ENCODE assay signal across 11 mouse cellular contexts in the genomic region with DNA sequence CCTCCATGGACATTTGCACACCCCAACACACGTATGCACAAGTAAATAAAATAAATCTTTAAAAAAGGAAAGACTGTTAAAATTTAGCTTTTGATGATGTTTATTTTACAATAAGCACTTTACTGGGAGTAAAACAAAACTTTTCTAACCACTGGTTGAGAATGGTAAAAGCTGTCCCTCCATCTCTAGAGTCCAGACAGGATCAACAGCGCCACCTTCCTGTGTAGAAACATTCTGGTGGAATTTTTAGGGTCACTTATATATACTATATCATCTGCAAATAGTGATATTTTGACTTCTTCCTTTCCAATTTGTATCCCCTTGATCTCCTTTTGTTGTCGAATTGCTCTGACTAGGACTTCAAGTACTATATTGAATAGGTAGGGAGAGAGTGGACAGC. TPM values are rescaled to one million over a fixed set of nuclear protein-coding genes. Genes with fewer than 3 reads are reported as not detected.
DNase-seq lines count a peak whose midpoint lies in the region; ATAC-seq and TF ChIP-seq lines count a peak whose summit lies in the region.
"Not testable (repeated sequence)": the region's sequence is repeated elsewhere in the genome, so short reads cannot be mapped to it uniquely, and the experiment has no call there.
"Had no signal": no experiment of that assay in that cellular context is flagged by ENCODE, and none has a peak within 500 bp of the region (broad histone marks: within the 10 kb centered on the region; RNA-seq: fewer than 3 reads in every experiment).

No protein-coding gene starts in this region.

- peak; percentile 53 for DNase-seq in CH12.LX (ENCODE audit: extremely low read depth)
- DNase-seq in adrenal gland, postnatal 36 days, result peak; percentile 10 to 17
- peak; percentile 41 for DNase-seq in embryo, embryonic 11 days
- not testable (repeated sequence) for DNase-seq in heart, adult 2 months
- DNase-seq in kidney, postnatal 14 days, result peak; percentile 13
- DNase-seq in lung, postnatal 0 days (ENCODE audit: low spot score), result peak; percentile 50
- DNase-seq in retina, postnatal 1 day, result peak; percentile 39
- peak; percentile 32 for DNase-seq in thymus, postnatal 14 days

- peak; percentile 75 for TF ChIP-seq RAD21 in CH12.LX (IDR thresholded peaks at IDR 0.05; ENCODE audit: low read depth, low read length)

- dilution Hi-C loops in CH12.LX (cut with MboI; ENCODE audit: extremely low pct_ligation_motif_present, extremely low pct_unique_long_range_greater_than_20kb, low sequenced_read_pairs), result not testable (repeated sequence)

- in situ Hi-C loops in CH12.LX (cut with MboI; ENCODE audit: low pct_ligation_motif_present, low pct_unique_long_range_greater_than_20kb, low sequenced_read_pairs), result loop anchor here (10.0 to 25.0 kb wide), 3 partner anchors 91 to 719 kb away; partner anchors contain the start of gene Camk1d

- H3K4me2 ChIP-seq in CH12.LX (ENCODE audit: insufficient read depth, low read depth, poor library complexity, severe bottlenecking); lung, postnatal 0 days (replicated peaks; ENCODE audit: low read depth, low read length): not testable (repeated sequence)

- WGBS in heart, adult 2 months, result 83% methylated on average over 3 of the region's 3 CpGs
- WGBS in lung, postnatal 0 days, result 81% methylated on average over 3 of the region's 3 CpGs

- not testable (repeated sequence) for H3K27ac ChIP-seq in CH12.LX (ENCODE audit: insufficient read depth, low read depth); heart, adult 2 months; lung, postnatal 0 days (ENCODE audit: low read length)

- H3K36me3 ChIP-seq in CH12.LX (replicated peaks in 1 of 2; ENCODE audit: control insufficient read depth in 1 of 2, insufficient read depth in 1 of 2, low read length in 1 of 2), result peaks cover 34 to 67% of the 10 kb centered on the region in 2 experiments
- H3K36me3 ChIP-seq in heart, adult 2 months (ENCODE audit: control insufficient read depth, insufficient read depth, low read length); lung, postnatal 0 days (ENCODE audit: insufficient read depth, low read length): not testable (repeated sequence)

- TF ChIP-seq EP300 in CH12.LX (IDR thresholded peaks at IDR 0.05; ENCODE audit: low read length); heart, adult 2 months (IDR thresholded peaks at IDR 0.05; ENCODE audit: insufficient read depth, low read depth, low read length); lung, postnatal 0 days (IDR thresholded peaks at IDR 0.05): not testable (repeated sequence)

- intact Hi-C loops in heart, adult 2 months (cut with DNase I), result loop anchor here (5.0 to 10.0 kb wide), 3 partner anchors 91 to 721 kb away; partner anchors contain the start of gene Camk1d

- H3K9me3 ChIP-seq in CH12.LX (replicated peaks; ENCODE audit: low read length); lung, postnatal 0 days (ENCODE audit: low read length): not testable (repeated sequence)

- peak in 1 of 2 experiments; percentile 71; a peak in 2 of 4 replicates for TF ChIP-seq CTCF in CH12.LX (conservative IDR thresholded peaks at IDR 0.05 in 1 of 2, IDR thresholded peaks at IDR 0.05 in 1 of 2; ENCODE audit: low read depth in 2 of 2, low read length in 2 of 2)
- peak; percentile 60 for TF ChIP-seq CTCF in heart, adult 2 months (IDR thresholded peaks at IDR 0.05)
- peak; percentile 61 for TF ChIP-seq CTCF in lung, postnatal 0 days (IDR thresholded peaks at IDR 0.05)

- H3K9ac ChIP-seq in CH12.LX (ENCODE audit: insufficient read depth, low read depth); heart, adult 2 months (ENCODE audit: low read depth, low read length); lung, postnatal 0 days (replicated peaks; ENCODE audit: low read depth): not testable (repeated sequence)

- not testable (repeated sequence) for H3K4me3 ChIP-seq in CH12.LX (replicated peaks in 1 of 3; ENCODE audit: low read depth in 2 of 3, low read length in 2 of 3, poor library complexity in 1 of 3); heart, adult 2 months; lung, postnatal 0 days (ENCODE audit: low read depth, low read length)

- H3K4me1 ChIP-seq in CH12.LX (ENCODE audit: control insufficient read depth in 1 of 2, insufficient read depth in 2 of 2), result peaks cover 13 to 41% of the 10 kb centered on the region in 2 experiments
- not testable (repeated sequence) for H3K4me1 ChIP-seq in heart, adult 2 months (ENCODE audit: control insufficient read depth, insufficient read depth, low read length); lung, postnatal 0 days (ENCODE audit: insufficient read depth, low read depth, low read length)

- H3K27me3 ChIP-seq in CH12.LX (replicated peaks); heart, adult 2 months (ENCODE audit: control insufficient read depth, insufficient read depth, low read length); lung, postnatal 0 days (replicated peaks; ENCODE audit: insufficient read depth, low read length): not testable (repeated sequence)

- H3K79me2 ChIP-seq in CH12.LX (replicated peaks; ENCODE audit: control insufficient read depth, extremely low read depth, insufficient read depth, poor library complexity, severe bottlenecking); heart, adult 2 months (replicated peaks; ENCODE audit: control insufficient read depth, insufficient read depth, low read length): not testable (repeated sequence)

- not testable (repeated sequence) for TF ChIP-seq POLR2A in CH12.LX (IDR thresholded peaks at IDR 0.05; ENCODE audit: low read depth, low read length); heart, adult 2 months (IDR thresholded peaks at IDR 0.05; ENCODE audit: insufficient read depth, low read depth, low read length)

- not testable (repeated sequence) for ATAC-seq in lung, postnatal 0 days

TF ChIP-seq in CH12.LX, 34 proteins besides CTCF, POLR2A, EP300 and RAD21:
- TF ChIP-seq JUND (conservative IDR thresholded peaks at IDR 0.05; ENCODE audit: low read depth, low read length) (0 out of 2 replicates have a peak, but pooled peaks have one; percentile 8), SMC3 (IDR thresholded peaks at IDR 0.05; ENCODE audit: low read depth, low read length) (peak; percentile 67)

RNA-seq across cellular contexts. Expression of gene Nudt5, which starts 38.6 kb away (rescaled TPM):
- total RNA-seq in CH12.LX (2012; rRNA removed) (102 and 123 TPM in 2 replicates), CH12.LX (2014; rRNA removed) (245 and 270 TPM in 2 replicates)
- polyA plus RNA-seq in CH12.LX (2012; ENCODE audit: insufficient read length, low read depth), result 128 and 149 TPM in 2 replicates
- total RNA-seq in adrenal gland, postnatal 36 days (2021), result 10 to 100 TPM; 45.0 to 49.3 TPM
- total RNA-seq in heart, adult 2 months (2021), result 10 to 100 TPM; 12.4 to 12.8 TPM
- 4.3 and 7.5 TPM in 2 replicates for polyA plus RNA-seq in heart, adult 2 months (2012; rRNA removed)
- polyA plus RNA-seq in lung, postnatal 0 days (2015; fragmentation: Nextera tagmentation; extraction: Ambion mirVana), result 18.5 and 24.7 TPM in 2 replicates

RNA-seq across cellular contexts. Expression of gene Cdc123, which starts 38.8 kb away (rescaled TPM):
- total RNA-seq in CH12.LX (2012; rRNA removed) (164 and 199 TPM in 2 replicates), CH12.LX (2014; rRNA removed) (215 and 230 TPM in 2 replicates)
- polyA plus RNA-seq in CH12.LX (2012; ENCODE audit: insufficient read length, low read depth), result 291 and 339 TPM in 2 replicates
- 100 to 1,000 TPM; 133 to 138 TPM for total RNA-seq in adrenal gland, postnatal 36 days (2021)
- total RNA-seq in heart, adult 2 months (2021), result 10 to 100 TPM; 79.3 to 86.8 TPM
- 48.2 and 74.2 TPM in 2 replicates for polyA plus RNA-seq in heart, adult 2 months (2012; rRNA removed)
- 147 and 163 TPM in 2 replicates for polyA plus RNA-seq in lung, postnatal 0 days (2015; fragmentation: Nextera tagmentation; extraction: Ambion mirVana)

RNA-seq across cellular contexts. Expression of gene Gm13199, which starts 56.5 kb away (rescaled TPM):
- total RNA-seq in CH12.LX (2012; rRNA removed), result 0.50 and 1.1 TPM in 2 replicates
- 0.47 and 0.85 TPM in 2 replicates for total RNA-seq in CH12.LX (2014; rRNA removed)
- 2.7 and 4.1 TPM in 2 replicates for polyA plus RNA-seq in CH12.LX (2012; ENCODE audit: insufficient read length, low read depth)
- under 1 TPM; 0.66 to 0.73 TPM for total RNA-seq in adrenal gland, postnatal 36 days (2021)
- total RNA-seq in heart, adult 2 months (2021), result not detected
- not detected in 2 replicates for polyA plus RNA-seq in heart, adult 2 months (2012; rRNA removed)
- 0.33 and 0.58 TPM in 2 replicates for polyA plus RNA-seq in lung, postnatal 0 days (2015; fragmentation: Nextera tagmentation; extraction: Ambion mirVana)
- total RNA-seq: granulocyte monocyte progenitor cell, adult 5-6 weeks; heart, postnatal 25 days had no signal
- polyA plus RNA-seq: G1E had no signal
